Mouse (Mus musculus): ENCODE results near the gene Ifna6.

Gene Ifna6

DNA sequence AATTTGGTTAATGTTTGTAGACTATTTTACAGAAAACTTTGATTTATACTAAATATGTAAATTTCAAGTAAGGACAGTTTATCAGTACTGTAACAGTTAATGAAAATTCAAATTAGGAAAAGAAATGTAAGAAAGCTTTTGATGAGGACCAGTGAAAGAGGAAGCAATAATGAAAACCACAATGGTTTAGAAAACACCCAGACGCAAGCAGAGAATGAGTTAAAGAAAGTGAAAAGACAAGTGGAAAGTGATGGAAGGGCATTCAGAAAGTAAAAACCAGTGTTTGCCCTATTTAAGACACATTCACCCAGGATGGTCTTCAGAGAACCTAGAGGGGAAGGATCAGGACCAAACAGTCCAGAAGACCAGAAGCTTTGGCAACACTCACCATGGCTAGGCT, 22.5 kb downstream of the Ifna6 start, which contains the start of gene Ifna1:
Gene Ifna1, plus strand, starts transcription at position 390 of the 400 bp plus-strand sequence.
- no peak for DNase-seq

DNA sequence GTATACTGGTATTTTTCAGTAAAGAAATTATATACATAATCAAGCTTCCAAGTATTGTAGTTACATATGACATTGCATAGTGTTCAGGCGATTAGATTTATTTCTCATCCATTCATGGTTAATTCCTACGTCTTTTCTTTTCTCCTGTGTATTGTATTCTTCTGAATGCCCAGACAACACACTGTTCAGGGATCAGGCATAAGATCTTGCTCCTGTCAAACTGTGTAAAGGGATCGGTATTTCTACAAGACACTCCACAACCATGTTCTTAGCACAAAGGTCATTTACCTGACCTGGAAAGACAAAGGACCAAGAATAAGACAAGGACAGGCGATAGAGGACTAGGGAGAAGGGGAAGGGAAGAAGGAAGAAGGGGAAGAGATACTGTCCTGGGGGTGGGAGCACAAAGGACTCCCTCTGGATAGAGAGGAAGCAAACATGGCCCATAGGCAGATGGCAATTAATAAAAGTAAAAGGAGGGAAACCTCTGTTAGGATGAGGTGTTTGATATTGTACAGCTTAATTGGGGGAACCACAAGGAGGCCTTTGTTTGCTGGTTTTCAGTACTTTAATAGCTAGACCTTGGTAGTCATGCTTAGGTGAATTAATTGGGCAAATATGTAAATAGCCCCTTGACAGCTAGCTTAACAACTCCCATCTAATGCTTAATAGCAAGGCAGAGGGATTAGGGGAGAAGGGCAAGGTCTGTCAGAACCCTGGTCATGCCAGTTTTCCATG, 24.0 kb downstream of the Ifna6 start:
- no peak for DNase-seq

DNA sequence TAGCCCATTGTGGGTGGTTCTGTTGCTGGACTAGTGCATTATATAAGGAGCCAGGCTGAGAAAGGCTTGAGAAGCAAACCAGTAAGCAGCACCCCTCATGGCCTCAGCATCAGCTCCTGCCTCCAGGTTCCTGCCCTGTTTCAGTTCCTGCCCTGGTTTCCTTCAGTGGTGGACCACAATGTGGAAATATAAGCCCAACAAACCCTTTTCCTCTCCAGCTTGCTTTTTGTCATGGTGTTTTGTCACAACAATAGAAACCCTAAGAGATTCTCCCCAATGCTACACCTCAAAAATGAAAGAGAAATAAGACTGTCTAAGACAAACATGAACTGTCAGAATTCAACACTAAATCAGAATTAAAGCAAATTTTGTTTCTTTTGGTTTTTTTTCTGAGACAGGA, 32.0 kb downstream of the Ifna6 start:
- no peak for DNase-seq

DNA sequence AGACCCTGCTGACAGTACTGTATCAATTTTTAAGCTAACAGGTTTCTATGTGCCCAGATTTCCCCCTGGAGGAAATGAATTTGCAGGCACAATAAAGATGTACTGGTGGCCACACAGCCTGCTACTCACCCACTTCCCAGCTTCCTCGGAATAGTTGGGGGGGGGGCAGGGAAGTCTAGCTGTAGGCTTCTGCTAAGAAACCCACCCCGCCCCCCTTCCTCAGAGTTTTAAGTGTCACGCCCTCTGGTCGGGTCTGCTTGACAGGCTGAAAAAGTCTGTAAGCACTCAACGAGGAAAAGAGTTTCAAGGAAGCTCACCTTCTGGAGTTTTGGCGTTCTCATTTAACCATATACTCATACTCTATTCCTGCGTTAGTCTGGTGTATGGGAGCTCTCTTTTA, 36.1 kb downstream of the Ifna6 start:
- no peak for DNase-seq

DNA sequence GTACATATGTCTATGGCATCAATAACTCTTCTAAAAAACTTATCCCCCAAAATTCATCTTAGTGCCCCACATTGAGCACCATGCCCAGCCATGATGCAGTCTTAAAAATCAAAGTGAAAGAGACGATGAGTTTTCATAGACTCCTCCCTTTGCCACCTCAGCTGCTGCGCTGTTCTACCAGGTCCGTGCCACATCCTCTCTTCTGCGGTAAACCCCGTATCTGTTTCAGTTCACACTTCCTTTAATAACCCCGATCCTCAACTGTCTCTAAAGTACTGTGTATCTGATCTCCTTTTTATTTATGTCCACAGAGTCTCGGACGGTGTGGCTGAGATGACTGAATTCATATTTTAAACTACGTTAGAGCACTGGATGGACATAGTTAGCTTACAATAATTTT, 37.4 kb downstream of the Ifna6 start:
- no peak for DNase-seq

DNA sequence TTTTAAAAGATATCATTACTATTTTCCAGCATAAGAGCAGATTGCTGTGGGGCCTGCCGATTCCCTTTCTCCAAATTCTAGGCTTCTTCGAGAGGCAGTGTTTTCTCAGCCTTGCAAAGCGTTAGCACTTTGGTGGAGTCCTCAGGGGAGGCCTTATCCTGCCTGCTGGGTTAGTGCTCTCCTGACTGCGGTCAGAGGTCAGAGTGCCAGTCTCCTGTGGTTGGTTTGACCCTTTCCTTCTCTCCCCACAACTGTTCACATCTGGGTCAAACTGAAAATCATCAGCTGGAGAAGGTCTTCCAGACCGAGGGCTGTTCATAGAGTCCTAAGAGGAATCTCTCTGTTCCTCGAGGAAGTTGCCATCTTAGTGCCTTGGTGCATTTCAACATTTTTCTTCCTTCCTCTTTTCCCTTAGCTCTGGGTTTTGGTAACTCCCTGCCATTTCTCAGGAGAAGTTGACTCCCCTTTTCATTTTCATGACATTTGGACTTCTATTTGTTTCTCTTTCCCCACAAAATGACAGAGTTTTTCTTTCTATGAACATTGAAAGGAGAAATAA, 37.9 kb downstream of the Ifna6 start:
- DNase-seq = no peak

DNA sequence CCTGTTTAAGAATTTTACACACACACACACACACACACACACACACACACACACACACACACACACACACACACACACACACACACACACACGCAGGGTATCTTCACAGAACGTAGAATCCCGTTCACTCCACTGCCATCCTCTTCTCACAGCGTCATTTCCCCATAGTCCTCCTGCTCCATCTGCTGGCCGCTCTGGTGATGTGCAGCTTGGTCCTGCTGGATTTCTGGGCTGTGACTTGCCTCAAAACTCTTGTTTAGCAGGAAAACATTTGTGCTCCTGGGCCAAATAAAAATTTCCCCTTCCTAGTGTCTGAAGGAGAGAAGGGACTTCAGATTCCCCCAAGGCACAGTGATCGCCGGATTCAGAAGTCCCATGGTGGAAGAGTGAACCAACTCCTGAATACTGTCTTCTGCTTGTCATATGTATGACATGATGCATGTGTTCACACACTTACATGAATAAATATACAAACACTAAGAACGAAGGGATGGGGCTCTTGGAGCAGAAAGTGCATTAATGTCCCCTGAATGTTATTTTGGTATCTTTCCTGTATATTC, 40.2 kb downstream of the Ifna6 start:
- DNase-seq = peak; percentile 86

DNA sequence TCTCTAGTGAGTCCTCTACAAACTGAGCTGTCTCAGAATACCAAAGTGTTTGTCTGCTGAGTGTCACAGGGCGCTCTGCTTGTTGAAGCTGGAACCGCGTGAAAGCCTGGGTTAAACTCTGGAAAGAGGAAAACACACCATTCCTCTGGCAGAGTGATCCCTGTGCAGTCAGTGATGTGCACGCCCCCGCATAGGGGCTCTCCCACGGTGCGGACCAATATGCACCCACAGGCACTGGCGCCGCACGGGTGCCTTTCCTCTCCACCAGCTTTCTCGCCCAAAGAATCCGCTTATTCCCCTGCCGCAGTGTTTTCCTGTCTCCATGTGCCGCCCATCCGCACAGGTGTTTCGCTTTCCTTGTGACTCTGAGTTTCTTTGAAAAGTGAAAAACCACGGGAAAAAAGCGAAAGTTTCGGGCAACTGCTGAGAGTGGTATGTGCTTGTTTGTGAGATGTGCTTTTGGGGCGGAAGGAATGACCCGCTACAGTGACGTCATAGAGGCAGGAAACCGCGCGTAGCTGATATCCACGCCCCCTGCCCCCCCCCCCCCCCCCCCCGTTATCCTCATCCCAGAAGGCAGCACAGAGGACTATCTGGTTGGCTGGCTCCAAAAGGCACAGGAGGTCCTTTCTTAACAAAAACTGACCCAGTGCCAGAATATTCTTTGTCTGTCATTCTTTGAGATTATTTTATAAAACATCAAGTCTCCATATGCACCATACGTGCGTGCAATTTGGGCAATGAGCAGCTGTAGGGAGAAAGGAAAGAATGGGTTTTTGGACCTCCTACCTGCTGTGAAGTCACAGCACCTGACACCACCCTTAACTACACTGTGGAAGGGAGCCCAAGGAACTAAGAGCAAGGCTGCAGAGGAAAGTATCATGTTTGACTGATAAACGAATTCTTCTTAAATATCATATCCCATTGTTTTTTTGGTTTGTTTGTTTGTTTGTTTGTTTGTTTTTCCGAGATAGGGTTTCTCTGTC, 41.0 kb downstream of the Ifna6 start:
- peak; percentile 33 for DNase-seq

DNA sequence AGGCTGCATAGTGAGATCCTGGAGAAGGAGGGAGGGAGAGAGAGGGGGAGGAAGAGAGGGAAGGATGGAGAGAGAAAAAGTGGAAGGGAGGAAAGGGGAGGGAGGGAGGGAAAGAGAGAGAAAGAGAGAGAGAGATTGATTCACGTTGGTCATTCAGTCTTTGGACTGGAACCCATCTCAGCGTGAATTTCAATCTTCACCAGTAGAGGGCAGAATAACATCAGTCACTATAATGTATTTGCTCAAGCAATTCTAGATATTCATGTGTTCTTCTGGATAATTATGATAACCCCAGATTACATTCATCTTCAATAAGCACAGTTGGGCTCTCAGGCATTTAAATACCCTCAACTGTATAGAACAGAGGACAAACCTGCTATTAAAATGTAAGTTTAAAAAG, 45.5 kb downstream of the Ifna6 start:
- peak; percentile 59 for DNase-seq

DNA sequence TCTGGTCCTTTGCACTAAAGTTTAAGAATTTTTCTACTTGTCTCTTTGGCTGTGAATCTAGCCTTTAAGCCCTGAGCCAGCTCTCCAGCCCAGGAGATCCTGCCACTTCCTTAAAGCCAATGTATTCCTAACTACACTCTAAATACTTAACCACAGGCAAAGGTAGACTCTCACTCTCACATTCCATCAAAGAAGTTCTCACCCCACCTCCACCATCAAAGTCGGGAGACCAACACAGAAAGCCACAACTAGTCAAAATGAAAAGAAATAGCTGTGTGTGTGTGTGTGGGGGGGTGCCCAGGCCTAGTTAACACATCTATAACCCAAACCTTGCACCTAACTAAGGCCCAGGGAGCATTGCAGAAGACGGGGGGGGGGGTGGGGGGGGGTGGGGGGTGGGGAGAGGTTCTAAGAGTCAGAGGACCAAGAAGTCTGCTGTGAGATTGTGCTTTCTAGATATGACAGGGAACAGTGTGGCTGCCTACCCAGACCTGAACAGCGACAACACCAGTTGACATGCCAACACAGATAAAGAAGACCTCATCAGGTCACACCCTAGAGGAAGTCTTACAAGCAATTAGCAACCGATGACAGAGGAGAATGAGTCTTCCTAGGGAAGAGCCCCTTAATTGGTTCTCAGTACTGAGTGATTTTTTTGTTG, 48.3 kb downstream of the Ifna6 start:
- no peak for DNase-seq

DNA sequence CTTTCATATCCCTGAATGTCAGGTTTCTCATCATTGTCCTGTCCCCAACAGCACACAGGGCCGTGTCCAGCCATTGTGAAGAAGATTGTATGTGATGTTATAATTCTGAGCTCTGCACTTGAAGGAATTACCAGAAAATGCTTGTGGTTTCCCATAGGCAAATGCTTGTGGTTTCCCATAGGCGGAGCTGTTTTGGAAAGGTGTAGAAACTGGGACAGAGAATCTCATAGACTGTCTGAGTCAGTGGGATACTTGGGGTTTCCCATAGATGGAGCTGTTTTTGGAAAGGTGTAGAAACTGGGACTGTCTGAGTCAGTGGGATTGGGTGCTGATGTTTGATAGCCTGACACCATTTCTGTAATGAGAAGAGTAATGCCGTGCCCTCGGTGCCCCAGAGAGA, 49.3 kb downstream of the Ifna6 start:
- no peak for DNase-seq
